Mouse (Mus musculus) retina, postnatal 1 day (tissue): ENCODE measurements around the gene Tcf20.

Experiments used
- DNase-seq: peaks from one replicate; pipeline ENCODE4 v3.0.0-alpha.2; 2012

Tcf20 gene

GRCm38 (mm10) chr15:82922755-82923154 is 64.9 kb downstream of the Tcf20 start:
- DNase-seq, result no peak

GRCm38 (mm10) chr15:82922052-82922451 is 65.6 kb downstream of the Tcf20 start:
- DNase-seq, result peak; percentile 96

- DNase-seq, result no peak
Observed at GRCm38 (mm10) chr15:82921559-82921958, 66.1 kb downstream of the Tcf20 start.

GRCm38 (mm10) chr15:82920895-82921515 is 66.7 kb downstream of the Tcf20 start:
- peak; percentile 76 for DNase-seq

DNA sequence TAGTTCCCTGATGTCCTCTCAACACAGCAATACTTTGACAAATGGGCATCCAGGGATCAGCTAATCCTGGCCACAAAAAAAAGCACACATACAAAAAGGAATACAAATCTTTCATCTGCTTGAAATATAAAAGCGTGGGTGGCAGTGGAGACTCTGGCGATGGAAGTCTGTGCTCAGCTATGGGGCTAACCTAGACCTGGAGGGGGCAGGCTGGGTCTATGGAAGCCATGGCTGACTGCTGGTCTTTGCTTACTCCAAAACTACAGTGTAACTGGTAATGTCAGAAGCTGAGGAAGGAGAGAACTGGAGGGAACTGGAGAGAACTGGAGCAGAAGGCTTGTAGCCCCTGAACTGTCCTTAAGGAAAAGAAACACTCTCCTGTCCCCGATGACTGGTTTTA is 69.7 kb downstream of the Tcf20 start:
- no peak for DNase-seq

GRCm38 (mm10) chr15:82917207-82917844 is 70.3 kb downstream of the Tcf20 start:
- DNase-seq, result peak; percentile 81

DNA sequence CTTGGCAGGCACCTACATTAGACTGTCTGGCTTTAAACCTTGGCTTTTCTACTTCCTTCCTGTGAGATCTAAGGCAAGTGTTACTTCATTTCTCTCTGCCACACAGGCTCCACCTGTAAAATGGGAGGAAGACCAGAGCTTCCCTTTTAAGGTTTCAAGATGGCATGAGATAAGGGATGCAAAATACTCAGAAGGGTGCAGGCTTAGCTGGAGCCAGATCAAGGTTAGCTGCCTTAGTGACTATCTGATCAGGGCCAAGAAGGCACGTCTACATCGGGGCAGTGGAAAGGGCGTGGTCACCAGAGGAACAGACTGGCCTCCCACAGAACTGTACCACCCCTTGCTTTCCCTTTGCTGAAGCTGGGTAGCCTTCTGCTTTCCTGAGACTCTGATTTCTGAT is 73.2 kb downstream of the Tcf20 start:
- no peak for DNase-seq

DNA sequence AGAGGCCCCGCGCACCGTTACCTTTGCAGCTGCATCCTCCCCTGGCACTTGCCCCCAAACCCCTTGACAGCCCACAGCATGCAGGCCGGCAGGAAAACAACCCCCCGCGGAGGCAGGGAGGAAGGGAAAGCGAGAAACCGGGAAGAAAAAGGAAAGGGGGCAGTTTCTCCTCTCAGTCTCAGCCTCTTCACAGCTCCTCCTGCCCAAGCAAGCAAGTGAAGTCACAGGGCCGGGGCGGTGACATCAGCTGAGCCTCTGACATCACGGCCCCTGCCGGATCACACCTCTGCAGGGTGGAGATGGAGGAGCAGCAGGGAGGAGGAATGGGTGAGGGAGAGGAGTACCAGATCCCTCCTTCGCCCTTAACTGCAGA is 75.7 kb downstream of the Tcf20 start:
- DNase-seq, result no peak

- DNase-seq, result peak; percentile 89
Observed at GRCm38 (mm10) chr15:82911001-82911964, 76.4 kb downstream of the Tcf20 start.

GRCm38 (mm10) chr15:82910596-82910995 is 77.1 kb downstream of the Tcf20 start:
- no peak for DNase-seq

DNA sequence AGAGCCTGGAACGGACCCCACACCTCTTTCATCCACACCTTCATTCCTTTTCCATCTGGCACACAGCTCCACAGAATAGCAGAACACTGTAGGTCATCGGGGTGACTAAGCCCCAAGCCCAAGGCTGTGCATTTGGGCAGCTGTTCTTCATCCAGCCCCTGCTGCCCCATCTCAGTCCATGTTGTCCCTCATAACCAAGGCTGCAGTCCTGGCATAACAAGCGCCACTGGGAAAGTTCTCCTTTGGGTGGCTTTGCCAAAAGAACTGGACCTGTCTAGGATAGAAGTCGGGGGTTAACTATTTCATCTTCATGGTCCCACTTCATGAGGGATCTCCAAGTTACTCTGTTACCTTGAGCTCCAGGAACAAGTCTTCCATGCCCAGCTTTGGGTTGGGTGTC is 77.9 kb downstream of the Tcf20 start:
- DNase-seq, result no peak

- no peak for DNase-seq
Observed at GRCm38 (mm10) chr15:82908521-82908920, 79.2 kb downstream of the Tcf20 start.

DNA sequence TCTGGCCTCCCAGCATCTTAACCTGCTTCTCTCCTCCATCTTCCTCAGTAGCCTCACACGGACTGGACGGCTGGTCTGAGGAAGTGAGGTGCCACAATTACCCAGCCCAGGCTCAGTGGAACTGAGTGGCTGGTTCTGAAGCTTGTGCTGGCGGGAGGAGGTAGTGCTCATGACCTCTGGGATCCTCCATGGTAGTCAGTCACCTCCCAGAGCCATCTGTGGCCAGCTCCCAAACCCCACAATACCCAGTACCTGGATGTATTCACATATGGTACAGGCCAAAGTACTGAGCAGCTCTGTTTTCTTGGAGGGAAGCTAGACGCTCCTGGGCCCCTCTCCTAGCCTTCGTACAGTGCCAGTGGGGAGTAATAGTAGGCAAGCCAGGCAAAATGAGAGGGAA is 80.4 kb downstream of the Tcf20 start:
- DNase-seq, result no peak

DNA sequence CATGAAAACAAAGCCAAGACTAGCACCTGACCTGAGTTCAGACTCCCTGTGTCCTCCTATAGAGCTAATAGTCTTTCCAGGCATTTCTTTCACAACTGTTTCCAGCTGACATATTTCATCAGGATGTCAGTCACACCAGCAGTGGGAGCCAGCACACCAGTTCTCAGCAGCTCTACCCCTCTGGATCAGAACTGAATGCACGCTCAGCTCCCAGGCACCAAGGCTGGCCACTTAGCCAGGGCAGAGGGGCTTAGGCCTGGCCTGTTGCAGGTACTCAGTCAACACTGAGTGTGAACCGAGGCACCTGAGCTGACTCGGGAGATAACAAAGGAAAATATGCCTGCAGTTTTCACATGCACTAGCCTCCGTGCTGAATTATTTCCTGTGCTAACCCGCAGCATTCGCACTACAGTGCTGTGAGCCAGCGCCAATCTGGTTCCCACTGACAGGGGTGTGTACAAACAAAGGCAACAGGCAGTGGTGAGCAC is 81.1 kb downstream of the Tcf20 start:
- no peak for DNase-seq

DNA sequence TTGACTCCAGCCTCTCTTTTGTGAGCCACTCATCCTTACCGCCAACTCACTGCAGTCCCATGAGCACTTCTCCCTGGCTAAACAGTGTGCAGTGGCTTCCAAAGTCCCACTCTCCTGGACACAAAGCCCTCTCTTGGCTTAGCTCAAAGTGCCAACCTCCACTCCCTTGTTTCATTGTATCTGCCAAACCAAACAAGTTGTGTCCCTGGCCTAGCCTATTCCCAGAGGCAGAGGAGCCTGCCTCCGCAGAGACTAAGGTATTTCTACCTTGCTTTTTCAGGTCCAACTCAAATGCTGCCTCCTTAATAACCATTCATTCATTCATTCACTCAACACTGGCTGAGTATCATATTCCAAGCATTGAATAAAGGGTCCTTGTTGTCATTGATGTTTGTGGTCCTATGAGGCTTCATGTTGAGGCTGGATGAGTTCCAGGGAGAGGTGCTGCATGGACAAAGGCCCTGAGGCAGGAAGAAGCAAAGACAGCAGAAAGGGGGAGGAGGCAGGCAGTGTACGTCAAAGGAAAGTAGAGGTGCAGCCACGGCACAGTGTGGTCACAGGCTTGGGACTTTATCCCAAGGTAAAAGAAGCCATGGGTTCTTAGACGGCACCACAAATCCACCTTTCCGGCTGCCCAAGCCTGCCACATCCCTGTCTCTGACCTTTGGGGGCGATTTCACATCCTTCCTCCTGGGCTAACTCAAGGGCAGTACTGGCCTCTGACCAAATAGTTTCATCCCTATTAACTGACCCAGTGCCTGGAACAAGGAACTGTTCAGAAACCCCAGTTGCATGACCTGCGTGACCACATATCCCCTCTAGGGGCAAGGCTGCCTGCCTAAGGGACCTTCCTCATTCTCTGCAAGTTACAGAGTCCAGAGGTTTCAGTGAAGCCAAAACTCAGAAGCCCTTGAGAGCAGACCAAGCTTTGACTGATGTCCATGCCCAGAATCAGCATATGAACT is 82.0 kb downstream of the Tcf20 start:
- DNase-seq, result no peak

DNA sequence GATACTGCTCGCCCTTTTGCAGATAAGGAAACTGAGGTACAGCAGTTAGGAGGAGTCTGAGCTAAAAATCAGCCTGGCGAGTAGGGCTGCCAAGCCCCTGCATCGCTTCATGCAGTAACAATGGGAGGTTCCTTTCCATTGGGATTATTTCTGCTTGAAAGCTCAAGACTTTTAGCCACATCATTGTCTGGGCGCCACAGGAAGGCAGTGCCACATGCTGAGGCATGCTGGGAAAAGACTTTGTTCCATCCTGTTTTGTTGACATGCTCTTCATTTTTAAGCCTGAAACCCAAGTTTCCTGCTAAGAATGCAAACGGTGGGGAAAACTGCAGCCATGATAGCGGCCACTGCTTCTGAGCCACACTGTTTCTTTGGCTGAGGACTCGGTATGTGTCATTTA is 83.1 kb downstream of the Tcf20 start:
- peak; percentile 80 for DNase-seq

- peak; percentile 72 for DNase-seq
Observed at GRCm38 (mm10) chr15:82902521-82902920, 85.2 kb downstream of the Tcf20 start.

GRCm38 (mm10) chr15:82901306-82901705 is 86.4 kb downstream of the Tcf20 start:
- DNase-seq, result no peak

DNA sequence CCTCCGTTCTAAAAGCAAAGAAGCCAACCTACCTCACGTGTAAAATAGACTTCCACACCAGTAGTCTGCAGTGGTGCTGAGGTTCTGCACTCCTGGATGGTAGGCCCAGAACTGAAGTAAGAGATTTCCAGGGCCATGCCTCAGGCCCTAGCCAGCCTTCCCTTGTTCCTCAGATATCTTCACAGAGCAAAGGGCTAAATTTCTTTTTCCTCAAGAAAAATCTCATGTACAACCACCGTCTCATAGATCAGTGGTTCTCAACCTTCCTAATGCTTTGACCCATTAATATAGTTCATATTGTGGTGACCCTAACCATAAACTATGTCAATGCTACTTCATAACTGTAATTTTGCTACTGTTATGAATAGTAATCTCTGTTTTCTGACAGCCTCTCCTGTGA is 87.3 kb downstream of the Tcf20 start:
- no peak for DNase-seq

DNA sequence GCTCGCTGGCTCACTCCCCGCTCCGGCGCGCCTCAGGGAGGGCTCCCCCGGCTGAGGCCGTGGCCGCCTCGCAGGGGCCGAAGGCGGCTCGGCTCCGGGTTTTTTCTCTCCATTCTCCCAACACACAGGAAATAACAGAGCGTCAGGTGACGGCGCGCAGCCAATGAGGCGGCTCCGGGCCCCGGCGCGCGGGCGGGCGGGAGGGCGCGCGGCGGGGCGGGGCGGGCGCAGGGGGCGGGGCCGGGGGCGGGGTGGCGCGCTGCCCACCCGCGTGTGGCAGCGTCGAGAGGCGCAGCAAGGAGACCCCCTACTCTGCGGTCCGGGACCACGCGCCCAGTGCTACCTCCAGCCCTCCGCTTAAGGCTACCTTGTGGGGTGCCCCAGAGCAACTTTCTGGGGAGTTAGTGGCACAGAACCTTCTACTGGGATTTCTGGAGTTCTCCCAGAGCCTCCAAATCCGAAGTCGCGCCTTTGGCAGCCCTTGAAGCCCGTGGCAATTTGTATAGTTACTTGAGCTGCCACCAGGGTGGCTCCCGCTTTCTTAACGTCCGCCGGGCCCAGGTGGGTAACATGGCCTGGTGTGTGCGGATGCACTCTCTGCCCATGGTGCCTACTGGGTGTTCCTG is 87.9 kb downstream of the Tcf20 start:
- peak; percentile 92 for DNase-seq

GRCm38 (mm10) chr15:82898740-82899675 is 88.7 kb downstream of the Tcf20 start:
- peak; percentile 58 for DNase-seq
